Mouse (Mus musculus) C2C12 (cell line): Measurements from ENCODE around the gene Gm20388.

Experiments used
- CEBPB ChIP-seq: IDR thresholded peaks from one replicate; pipeline ENCODE4 v1.6.1; 2011; ENCODE audit warnings: low read depth, mild to moderate bottlenecking, control low read depth, moderate library complexity
- CTCF ChIP-seq: IDR thresholded peaks from one replicate; pipeline ENCODE4 v1.5.1; 2011; ENCODE audit not compliant: control insufficient read depth, insufficient read depth, insufficient read length
- FOSL1 ChIP-seq: IDR thresholded peaks from one replicate; pipeline ENCODE4 v1.8.0; 2011; ENCODE audit warnings: mild to moderate bottlenecking, low read length; ENCODE audit not compliant: poor library complexity, insufficient read depth, severe bottlenecking
- MAX ChIP-seq: IDR thresholded peaks from one replicate; pipeline ENCODE4 v1.6.1; 2011; ENCODE audit warnings: mild to moderate bottlenecking, control low read depth
- MYOD1 ChIP-seq: IDR thresholded peaks from one replicate; pipeline ENCODE4 v1.6.1; 2011; ENCODE audit warnings: low read depth; ENCODE audit not compliant: control insufficient read depth, insufficient read length
- MYOG ChIP-seq: IDR thresholded peaks from one replicate; pipeline ENCODE4 v1.6.1; 2011; ENCODE audit not compliant: control insufficient read depth, insufficient read length; ENCODE audit errors: extremely low read depth
- USF1 ChIP-seq: IDR thresholded peaks from one replicate; pipeline ENCODE4 v1.6.1; 2011; ENCODE audit warnings: low read depth, mild to moderate bottlenecking, control low read depth, moderate library complexity

GRCm38 (mm10) chr8:121013318-121013717 is 1102.7 kb downstream of the Gm20388 start:
- TF ChIP-seq MAX, result no peak
- no peak for TF ChIP-seq CTCF
- TF ChIP-seq CEBPB, result no peak
- TF ChIP-seq MYOG, result no peak
- no peak for TF ChIP-seq MYOD1
- no peak for TF ChIP-seq FOSL1
- TF ChIP-seq USF1, result no peak
